Mouse (Mus musculus) ES-E14 (cell line): Measurements from ENCODE around the gene Ttll7.

Source experiments
- MAFK ChIP-seq: IDR thresholded peaks from 2 replicates; pipeline ENCODE4 v1.6.1; 2014; ENCODE audit warnings: mild to moderate bottlenecking, low read depth, low read length, inconsistent platforms; ENCODE audit not compliant: insufficient read depth
- ZC3H11A ChIP-seq: IDR thresholded peaks from 2 replicates; pipeline ENCODE4 v1.6.1; 2012; ENCODE audit warnings: low read depth, mild to moderate bottlenecking, inconsistent platforms, low read length, borderline replicate concordance

- TF ChIP-seq ZC3H11A: no peak
- TF ChIP-seq MAFK: no peak
Measured at GRCm38 (mm10) chr3:146927311-146928015, 75.3 kb downstream of the Ttll7 start.
